Mouse (Mus musculus) kidney, embryonic 16.5 days (tissue): Measurements from ENCODE around the gene Uchl3. TPM values are rescaled to one million over a fixed set of nuclear protein-coding genes. Genes with fewer than 3 reads are reported as not detected.

Experiments used
- ATAC-seq: fragments of 200-750 bp; cut with Nextera tagmentation; 2 replicates; pipeline ENCODE4 v1.8.0; 2017; ENCODE audit warnings: moderate TSS enrichment; ENCODE audit not compliant: low FRiP score, low TSS enrichment
- H3K27ac ChIP-seq: fragments of 300-500 bp; sonication (generic); 2 replicates; pipeline ENCODE4 v1.5.1; 2014; ENCODE audit warnings: low read length
- H3K27me3 ChIP-seq: fragments of 300-500 bp; sonication (generic); 2 replicates; pipeline ENCODE4 v1.6.1; 2014; ENCODE audit warnings: low read length, control low read depth, mixed read lengths; ENCODE audit not compliant: insufficient read depth
- H3K36me3 ChIP-seq: fragments of 300-500 bp; sonication (generic); 2 replicates; pipeline ENCODE4 v1.6.1; 2014; ENCODE audit warnings: low read length, control low read depth, mixed read lengths; ENCODE audit not compliant: insufficient read depth
- H3K4me1 ChIP-seq: fragments of 300-500 bp; sonication (generic); 2 replicates; pipeline ENCODE4 v1.6.1; 2014; ENCODE audit warnings: low read length, control low read depth, mixed read lengths; ENCODE audit not compliant: insufficient read depth
- H3K4me2 ChIP-seq: fragments of 300-500 bp; sonication (generic); replicated peaks from 2 replicates; pipeline ENCODE4 v1.6.1; 2014; ENCODE audit warnings: low read depth, low read length
- H3K4me3 ChIP-seq: fragments of 300-500 bp; sonication (generic); 2 replicates; pipeline ENCODE4 v1.5.1; 2014; ENCODE audit warnings: mild to moderate bottlenecking, low read length
- H3K9ac ChIP-seq: fragments of 300-500 bp; sonication (generic); replicated peaks from 2 replicates; pipeline ENCODE4 v1.6.1; 2014; ENCODE audit warnings: low read length
- H3K9me3 ChIP-seq: fragments of 300-500 bp; sonication (generic); 2 replicates; pipeline ENCODE4 v1.6.1; 2016; ENCODE audit warnings: low read length, control low read depth
- WGBS: fragments of 180-500 bp; shearing (Covaris S2); extraction: QIAGEN DNeasy Blood & Tissue Kit; methylation state at CpG from one replicate; pipeline ENCODE4 v1.1.7; 2014; 5-methylcytosine and 5-hydroxymethylcytosine counted together
- polyA plus RNA-seq: library from polyadenylated mRNA; unstranded; fragments of >200 nt; fragmentation: Nextera tagmentation; extraction: Ambion mirVana; gene quantifications from 2 replicates; pipeline ENCODE4 v1.2.1, GENCODE M21; 2015

Gene Uchl3
- polyA plus RNA-seq, 1 experiment from 2014 or later: 137 TPM

GRCm38 (mm10) chr14:101729972-101730692 lies 76.4 kb downstream of the Uchl3 start:
- Histone ChIP-seq H3K4me1 (peaks cover 16% of the 10 kb centered on the region), H3K9me3 (no peaks in the 10 kb centered on the region), H3K9ac (peak overlapping the region; percentile 79), H3K27ac (peak overlapping the region; percentile 43; the same call in 1 of the 2 replicates), H3K36me3 (no peaks in the 10 kb centered on the region), H3K27me3 (peaks cover 9% of the 10 kb centered on the region; the same call in 1 of the 2 replicates), H3K4me3 (peak overlapping the region; percentile 82), H3K4me2 (peak overlapping the region; percentile 98)
- under 1% methylated on average over 28 of the region's 28 CpGs for WGBS
- ATAC-seq: peak; percentile 72

GRCm38 (mm10) chr14:101733542-101734303 lies 80.0 kb downstream of the Uchl3 start:
- Histone ChIP-seq H3K27ac (no peak overlapping the region; the same call in 1 of the 2 replicates), H3K9me3 (no peaks in the 10 kb centered on the region), H3K27me3 (peaks cover 9% of the 10 kb centered on the region; the same call in 1 of the 2 replicates), H3K4me3 (no peak overlapping the region), H3K4me1 (peaks cover 16% of the 10 kb centered on the region), H3K4me2 (peak overlapping the region; percentile 31), H3K36me3 (no peaks in the 10 kb centered on the region), H3K9ac (no peak overlapping the region)
- ATAC-seq: no peak
- 23% methylated on average over 10 of the region's 10 CpGs for WGBS

GRCm38 (mm10) chr14:101737501-101737900 lies 83.7 kb downstream of the Uchl3 start:
- no peak overlapping the region for H3K27ac ChIP-seq
- H3K4me1 ChIP-seq: peaks cover 9% of the 10 kb centered on the region
- no peak overlapping the region for H3K9ac ChIP-seq
- WGBS: 82% methylated on average over 4 of the region's 4 CpGs
- no peaks in the 10 kb centered on the region for H3K36me3 ChIP-seq
- no peaks in the 10 kb centered on the region for H3K9me3 ChIP-seq
- no peak overlapping the region for H3K4me3 ChIP-seq
- ATAC-seq: no peak
- H3K27me3 ChIP-seq: no peaks in the 10 kb centered on the region
- no peak overlapping the region for H3K4me2 ChIP-seq

Other genes with a start within 250 kb of the Uchl3 start
- 22.0 and 23.0 TPM in 2 replicates for gene Tbc1d4, start 44.8 kb upstream of the Uchl3 start, polyA plus RNA-seq
- 94.7 and 97.1 TPM in 2 replicates for gene Commd6, start 13.3 kb upstream of the Uchl3 start, polyA plus RNA-seq
- 3.0 and 3.7 TPM in 2 replicates for gene Gm9922, start 75.8 kb downstream of the Uchl3 start, polyA plus RNA-seq
- gene Lmo7, start 76.0 kb downstream of the Uchl3 start, polyA plus RNA-seq: 15.4 and 17.4 TPM in 2 replicates